ENCODE assay signal across 20 mouse cellular contexts in genomic region chr12:21306721-21307120, GRCm38 (mm10).
"Had no signal": no experiment of that assay in that cellular context is flagged by ENCODE, and none has a peak within 500 bp of the region (broad histone marks: within the 10 kb centered on the region; RNA-seq: fewer than 3 reads in every experiment).

No protein-coding gene starts in this region.

- H3K27ac ChIP-seq: limb, embryonic 15.5 days; liver, embryonic 14.5 days; midbrain, embryonic 12.5 days; neural tube, embryonic 13.5 days; stomach, embryonic 15.5 days had no signal

- H3K4me3 ChIP-seq: limb, embryonic 15.5 days; midbrain, embryonic 12.5 days; myocyte; neural tube, embryonic 13.5 days; stomach, embryonic 15.5 days had no signal

- DNase-seq: kidney, adult 2 months; kidney, postnatal 10 days; left cerebral cortex, postnatal 4 days; liver, postnatal 0 days; lung, embryonic 14.5 days; lung, postnatal 14 days; lung, postnatal 4 days; retina, postnatal 1 day; right cerebral cortex, postnatal 25 days; spleen, adult 18-20 months; thymus, postnatal 36 days had no signal

- H3K9me3 ChIP-seq: limb, embryonic 15.5 days; midbrain, embryonic 12.5 days; neural tube, embryonic 13.5 days; stomach, embryonic 15.5 days had no signal

- H3K4me1 ChIP-seq: limb, embryonic 15.5 days; midbrain, embryonic 12.5 days; neural tube, embryonic 13.5 days; stomach, embryonic 15.5 days had no signal

- H3K4me2 ChIP-seq: limb, embryonic 15.5 days; liver, embryonic 11.5 days; lung, embryonic 14.5 days; midbrain, embryonic 12.5 days; neural tube, embryonic 13.5 days; stomach, embryonic 15.5 days had no signal

- ATAC-seq: intestine, postnatal 0 days; liver, postnatal 0 days; midbrain, embryonic 16.5 days had no signal

- H3K27me3 ChIP-seq: limb, embryonic 15.5 days; midbrain, embryonic 12.5 days; neural tube, embryonic 13.5 days; stomach, embryonic 15.5 days had no signal

- H3K9ac ChIP-seq: limb, embryonic 15.5 days; liver, embryonic 14.5 days; liver, postnatal 0 days; lung, embryonic 14.5 days; midbrain, embryonic 12.5 days; neural tube, embryonic 13.5 days; stomach, embryonic 15.5 days had no signal
